Mouse (Mus musculus) cerebellum, postnatal 36 days (tissue): ENCODE measurements at regions not wholly inside any gene's neighbourhood (a gene's known extent, or its start where the extent isn't known, plus 50 kb on each side); places are given as distances from the start of the nearest gene placed in this dataset.

Experiments
- DNase-seq, 2 experiments: peaks; one replicate each; pipeline ENCODE4 v3.0.0; 2021 to 2022; ENCODE audit warnings: mixed read lengths in 2 of 2

- peak; percentile 45 to 58 for DNase-seq
Measured at GRCm38 (mm10) chr13:11268673-11269340, 837.9 kb downstream of the Ryr2 start.

- DNase-seq = no peak
Measured at GRCm38 (mm10) chr13:11247541-11247940, 859.2 kb downstream of the Ryr2 start.

DNA sequence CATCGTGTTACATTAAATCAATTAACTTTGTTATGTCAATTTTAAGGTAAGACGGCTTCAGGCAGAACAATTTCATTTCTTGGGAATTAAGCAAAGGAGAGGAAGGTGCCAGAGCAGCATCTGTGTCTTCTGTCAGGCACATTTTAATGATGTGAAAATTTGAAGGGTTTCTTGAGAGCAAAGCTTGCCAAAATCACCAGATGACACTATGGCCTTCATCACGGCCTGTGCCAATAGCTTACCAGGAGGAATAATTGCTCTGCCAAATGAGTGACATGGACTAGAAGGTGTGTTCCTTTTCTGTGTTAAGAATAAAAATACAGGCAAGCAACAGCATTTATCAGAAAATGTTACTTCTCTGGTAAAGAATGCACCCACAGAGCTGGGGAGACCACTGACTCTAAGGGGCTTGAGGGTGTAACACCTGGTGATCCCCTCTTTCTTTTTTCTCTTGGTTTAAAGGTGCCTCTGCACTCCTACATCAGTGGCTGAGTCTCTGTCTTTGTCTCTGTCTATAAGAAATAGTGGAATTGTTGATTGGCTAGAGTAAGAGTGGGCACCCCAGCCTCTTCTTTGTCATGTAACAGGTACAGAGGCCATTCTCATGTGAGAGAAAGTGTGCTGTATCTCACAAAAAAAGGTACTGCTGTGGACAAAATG is 856.2 kb upstream of the Chrm3 start:
- peak; percentile 56 to 73 for DNase-seq

- DNase-seq = no peak
Measured at GRCm38 (mm10) chr13:11210109-11210508, 849.5 kb upstream of the Chrm3 start.

- DNase-seq = no peak
Measured at GRCm38 (mm10) chr13:11205216-11205786, 844.7 kb upstream of the Chrm3 start.

- no peak for DNase-seq
Measured at GRCm38 (mm10) chr13:11201978-11202377, 841.3 kb upstream of the Chrm3 start.

DNA sequence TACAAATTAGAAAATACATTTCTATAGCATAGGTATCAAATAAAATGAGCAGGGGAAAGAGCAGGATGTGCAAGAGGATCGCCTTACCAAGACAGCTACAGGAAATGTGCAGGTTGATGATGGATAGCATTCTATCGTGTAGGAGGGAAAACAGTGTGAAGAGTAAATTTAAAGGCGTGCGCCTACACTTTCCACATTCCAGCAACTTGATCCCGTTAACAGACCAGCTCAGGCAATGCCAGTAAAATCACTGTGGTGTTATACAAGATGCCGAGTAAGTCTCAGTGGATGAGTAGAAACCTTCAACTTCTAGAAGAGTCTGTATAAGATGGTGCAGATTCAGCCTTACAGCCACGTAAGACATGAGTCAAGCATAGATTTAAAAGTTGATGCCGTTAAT is 831.8 kb upstream of the Chrm3 start:
- no peak for DNase-seq

GRCm38 (mm10) chr13:11181191-11181590 is 820.5 kb upstream of the Chrm3 start:
- DNase-seq = no peak

GRCm38 (mm10) chr13:11180356-11180755 is 819.7 kb upstream of the Chrm3 start:
- DNase-seq = peak; percentile 9 to 11

DNA sequence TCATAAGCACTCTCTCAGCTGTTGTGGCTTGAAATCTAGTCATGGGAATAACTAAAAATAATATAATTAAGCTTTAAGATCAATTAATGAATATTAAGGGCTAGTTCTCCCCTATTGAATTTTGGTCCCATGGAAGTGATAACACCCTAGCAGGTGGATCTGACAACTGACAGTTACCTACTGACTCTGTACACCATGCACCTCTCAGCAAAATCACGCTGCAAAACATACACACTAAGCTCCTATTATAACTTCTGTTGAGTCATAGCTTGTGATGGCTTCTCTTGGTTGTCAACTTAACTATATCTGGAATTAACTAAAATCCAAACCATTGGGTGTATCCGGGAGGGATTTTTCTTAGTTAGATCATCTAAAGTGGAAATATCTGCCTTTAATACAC is 817.9 kb upstream of the Chrm3 start:
- DNase-seq = no peak

GRCm38 (mm10) chr13:11177642-11178420 is 817.2 kb upstream of the Chrm3 start:
- DNase-seq = no peak

DNA sequence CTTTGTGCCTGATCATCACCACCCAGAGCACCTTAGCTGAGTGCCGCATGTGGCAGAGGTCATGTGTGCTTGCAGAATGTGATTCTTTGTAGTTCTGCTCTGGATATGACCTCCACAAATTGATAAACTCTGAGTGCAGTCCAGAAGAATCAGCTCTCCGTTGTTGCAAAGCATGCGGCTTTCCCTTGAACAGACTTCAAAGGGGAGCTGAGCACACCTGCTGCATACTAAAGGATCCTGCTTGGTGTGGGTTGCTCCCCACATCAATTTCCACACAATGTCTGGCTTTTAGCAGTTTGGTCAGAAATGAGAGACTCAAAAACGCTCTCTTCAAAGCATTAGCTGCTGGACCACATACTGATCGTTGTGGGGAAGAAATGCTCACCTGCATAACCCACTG is 806.5 kb upstream of the Chrm3 start:
- no peak for DNase-seq

GRCm38 (mm10) chr13:11164130-11164529 is 803.5 kb upstream of the Chrm3 start:
- DNase-seq = no peak

- no peak for DNase-seq
Measured at GRCm38 (mm10) chr13:11147268-11147667, 786.6 kb upstream of the Chrm3 start.

DNA sequence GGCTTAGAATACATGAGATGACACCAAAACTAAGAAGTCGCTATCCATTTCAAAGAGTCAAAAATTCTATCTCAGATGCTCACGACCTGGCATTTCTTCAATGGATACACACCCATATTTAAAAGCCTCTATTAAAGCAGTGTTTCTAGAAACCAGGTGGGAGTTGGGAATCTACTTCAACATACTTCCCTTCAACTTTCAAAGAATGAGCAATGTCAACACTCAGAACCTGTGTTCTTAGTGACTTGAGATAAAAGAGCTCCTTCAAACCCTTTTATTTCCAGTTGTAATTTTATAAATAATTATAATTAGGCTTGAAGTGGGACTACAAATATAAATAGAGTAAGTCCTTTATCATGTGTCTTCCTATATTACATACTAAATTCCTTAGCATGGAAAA is 747.0 kb upstream of the Chrm3 start:
- DNase-seq = no peak

- no peak for DNase-seq
Measured at GRCm38 (mm10) chr13:11106426-11106825, 745.8 kb upstream of the Chrm3 start.

DNA sequence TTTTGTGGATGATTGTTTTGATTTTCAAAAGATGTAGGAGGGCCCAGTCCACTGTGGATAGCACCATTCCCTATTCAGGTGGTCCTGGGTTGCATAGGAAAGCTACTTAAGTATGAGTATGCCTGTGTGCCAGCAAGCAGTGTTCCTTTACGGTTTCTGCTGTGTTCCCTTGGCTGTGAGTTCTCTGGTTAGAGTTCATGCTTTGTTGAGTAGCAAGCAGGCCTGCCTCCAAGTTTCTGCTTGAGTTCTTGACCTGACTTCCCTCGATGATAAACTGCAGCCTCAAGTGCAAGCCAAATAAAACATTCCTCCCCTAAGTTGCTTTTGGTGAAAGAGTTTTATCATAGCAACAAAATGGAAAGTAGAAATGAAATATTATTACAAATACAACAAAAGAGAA is 744.9 kb upstream of the Chrm3 start:
- no peak for DNase-seq

GRCm38 (mm10) chr13:11099586-11099950 is 738.9 kb upstream of the Chrm3 start:
- no peak for DNase-seq

GRCm38 (mm10) chr13:11098899-11099585 is 738.4 kb upstream of the Chrm3 start:
- no peak for DNase-seq

- DNase-seq = no peak
Measured at GRCm38 (mm10) chr13:11092911-11093310, 732.3 kb upstream of the Chrm3 start.
